In the genomic region with DNA sequence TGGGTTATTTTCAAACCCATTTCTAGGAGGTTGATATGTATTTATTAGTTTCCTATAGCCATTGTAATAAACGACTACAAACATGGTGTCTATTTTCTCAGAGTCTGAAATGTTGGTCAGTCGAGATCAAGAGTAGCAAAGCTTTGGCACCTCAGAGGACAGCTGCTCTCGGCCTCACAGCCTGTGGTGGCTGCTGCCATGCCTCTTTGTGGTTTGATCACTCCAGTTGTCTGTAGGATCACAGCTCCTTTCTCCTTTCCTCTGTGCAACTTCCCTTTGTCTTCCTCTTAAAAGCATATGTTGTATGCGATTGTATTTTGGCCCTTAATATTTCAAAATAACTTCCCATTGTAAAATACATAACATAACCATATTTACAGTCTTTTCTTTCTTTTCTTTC, we compare ENCODE assay signal across 17 mouse cellular contexts.
"Had no signal": no experiment of that assay in that cellular context is flagged by ENCODE, and none has a peak within 500 bp of the region (broad histone marks: within the 10 kb centered on the region; RNA-seq: fewer than 3 reads in every experiment).

No protein-coding gene starts in this region.

- H3K4me3 ChIP-seq: liver, embryonic 13.5 days; midbrain, embryonic 10.5 days; midbrain, embryonic 13.5 days; neural tube, embryonic 12.5 days; neural tube, embryonic 15.5 days; stomach, embryonic 15.5 days had no signal

- ATAC-seq: midbrain, embryonic 13.5 days had no signal

- H3K27ac ChIP-seq: liver, embryonic 13.5 days; midbrain, embryonic 10.5 days; midbrain, embryonic 13.5 days; neural tube, embryonic 12.5 days; neural tube, embryonic 15.5 days; stomach, embryonic 15.5 days had no signal

- DNase-seq: kidney, adult 11 months; kidney, adult 8-10 months; kidney, postnatal 14 days; kidney, postnatal 4 days; layer of hippocampus, adult 9-11 months; liver, embryonic 13.5 days; lung, adult 2 months; lung, postnatal 14 days; lung, postnatal 4 days; right cerebral cortex, adult 18-20 months; right cerebral cortex, postnatal 14 days; right cerebral cortex, postnatal 4 days had no signal
